Mouse (Mus musculus) heart, adult 2 months (tissue): Measurements from ENCODE around the gene Nudcd3.

Experiments
- CTCF ChIP-seq: fragments of 200-600 bp; IDR thresholded peaks from 2 replicates; pipeline ENCODE4 v1.8.1; 2022; ENCODE audit warnings: antibody characterized with exemption, mild to moderate bottlenecking, moderate library complexity
- EP300 ChIP-seq: fragments of 200-500 bp; IDR thresholded peaks from 2 replicates; pipeline ENCODE4 v1.6.1; 2011; ENCODE audit warnings: low read depth, low read length, control low read depth; ENCODE audit not compliant: insufficient read depth
- POLR2A ChIP-seq: fragments of 200-500 bp; IDR thresholded peaks from 2 replicates; pipeline ENCODE4 v1.6.1; 2011; ENCODE audit warnings: mild to moderate bottlenecking, low read depth, low read length, control low read depth; ENCODE audit not compliant: insufficient read depth

GRCm38 (mm10) chr11:6065551-6066121, 134.6 kb downstream of the Nudcd3 start:
- no peak for TF ChIP-seq CTCF
- no peak for TF ChIP-seq POLR2A
- TF ChIP-seq EP300 = no peak
